Mouse (Mus musculus) hindbrain, embryonic 15.5 days (tissue): ENCODE results near the gene Gm13212. TPM values are rescaled to one million over a fixed set of nuclear protein-coding genes. Genes with fewer than 3 reads are reported as not detected.
"Not testable (repeated sequence)": the region's sequence is repeated elsewhere in the genome, so short reads cannot be mapped to it uniquely, and the experiment has no call there.

Experiments used
- ATAC-seq: fragments of 200-750 bp; cut with Nextera tagmentation; 2 replicates; pipeline ENCODE4 v1.8.0; 2017; ENCODE audit warnings: low read depth, moderate number of reproducible peaks, moderate TSS enrichment; ENCODE audit not compliant: low FRiP score
- H3K27ac ChIP-seq: fragments of 300-500 bp; sonication (generic); replicated peaks from 2 replicates; pipeline ENCODE4 v1.5.1; 2015; ENCODE audit warnings: mild to moderate bottlenecking, inconsistent platforms
- H3K27me3 ChIP-seq: fragments of 300-500 bp; sonication (generic); 2 replicates; pipeline ENCODE4 v1.6.1; 2015; ENCODE audit warnings: control low read depth, inconsistent platforms
- H3K36me3 ChIP-seq: fragments of 300-500 bp; sonication (generic); 2 replicates; pipeline ENCODE4 v1.6.1; 2015; ENCODE audit warnings: control low read depth, inconsistent platforms
- H3K4me1 ChIP-seq: fragments of 300-500 bp; sonication (generic); replicated peaks from 2 replicates; pipeline ENCODE4 v1.6.1; 2015; ENCODE audit warnings: control low read depth, inconsistent platforms
- H3K4me2 ChIP-seq: fragments of 300-500 bp; sonication (generic); 2 replicates; pipeline ENCODE4 v1.6.1; 2015; ENCODE audit warnings: moderate library complexity, mild to moderate bottlenecking, inconsistent platforms
- H3K4me3 ChIP-seq: fragments of 300-500 bp; sonication (generic); 2 replicates; pipeline ENCODE4 v1.5.1; 2015; ENCODE audit warnings: mild to moderate bottlenecking, inconsistent platforms
- H3K9ac ChIP-seq: fragments of 300-500 bp; sonication (generic); 2 replicates; pipeline ENCODE4 v1.6.1; 2015; ENCODE audit warnings: inconsistent platforms
- H3K9me3 ChIP-seq: fragments of 300-500 bp; sonication (generic); 2 replicates; pipeline ENCODE4 v1.6.1; 2016; ENCODE audit warnings: control low read depth, inconsistent platforms
- whole genome bisulfite sequencing: fragments of 180-500 bp; shearing (Covaris S2); methylation state at CpG from one replicate; pipeline ENCODE4 v1.1.7; 2015; 5-methylcytosine and 5-hydroxymethylcytosine counted together
- polyA plus RNA-seq: library from polyadenylated mRNA; unstranded; fragments of >200 nt; fragmentation: Nextera tagmentation; extraction: Ambion mirVana; gene quantifications from 2 replicates; pipeline ENCODE4 v1.2.1, GENCODE M21; 2015

Gene Gm13212
- 0.16 and 0.28 TPM in 2 replicates for polyA plus RNA-seq

DNA sequence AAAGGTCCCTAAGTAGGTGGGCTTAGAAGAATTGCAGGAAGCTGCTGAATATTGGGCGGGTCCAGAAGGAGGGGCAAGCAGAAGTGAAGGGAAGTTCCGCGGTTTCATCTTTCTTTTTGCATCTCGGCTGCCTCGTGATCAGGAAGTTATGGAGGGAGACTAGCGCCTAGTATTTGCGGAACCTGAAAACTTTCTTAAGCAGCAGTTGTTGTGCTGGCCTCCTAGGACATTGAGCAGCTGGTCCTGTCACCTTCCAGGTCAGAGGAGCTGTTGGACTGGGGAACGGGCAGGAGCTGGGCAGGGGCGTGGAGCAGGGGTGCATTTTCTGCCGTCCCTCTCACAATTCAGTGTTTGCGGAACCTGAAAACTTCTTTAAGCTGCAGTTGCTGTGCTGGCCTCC, at the start of gene Gm13212:
Gene Gm13212 (plus strand): TSS at position 89 of the 400 bp plus-strand sequence.
- not testable (repeated sequence) for H3K9ac ChIP-seq, H3K27ac ChIP-seq, H3K4me1 ChIP-seq, H3K27me3 ChIP-seq, H3K4me2 ChIP-seq, H3K9me3 ChIP-seq, H3K36me3 ChIP-seq, H3K4me3 ChIP-seq, ATAC-seq
- 25% methylated on average over 11 of the region's 11 CpGs for WGBS

- H3K9me3 ChIP-seq = peaks cover 24% of the 10 kb centered on the region
- H3K27me3 ChIP-seq, H3K9ac ChIP-seq, H3K4me3 ChIP-seq, H3K36me3 ChIP-seq, H3K4me1 ChIP-seq, H3K4me2 ChIP-seq, ATAC-seq, H3K27ac ChIP-seq: not testable (repeated sequence)
- whole genome bisulfite sequencing = 79% methylated on average over 5 of the region's 5 CpGs
Measured at GRCm38 (mm10) chr4:145543861-145544260, 41.1 kb upstream of the Gm13212 start.

DNA sequence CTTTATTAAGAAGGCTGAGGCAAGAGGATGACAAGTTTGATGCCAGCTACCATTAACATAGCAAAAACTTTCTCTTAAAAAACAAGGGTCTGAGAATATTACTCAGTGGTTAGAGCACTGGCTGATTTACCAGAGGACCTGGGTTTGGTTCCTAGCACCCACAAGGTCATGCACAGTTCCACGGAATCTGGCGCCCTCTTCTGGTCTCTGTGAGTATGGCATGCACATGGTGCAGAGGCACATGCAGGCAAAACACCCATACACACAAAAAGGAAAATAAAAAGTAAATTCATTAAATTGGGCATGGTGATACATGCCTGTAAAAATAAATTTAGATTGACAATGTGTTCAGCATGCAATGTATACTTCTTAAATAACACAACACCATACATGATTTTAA, 39.9 kb upstream of the Gm13212 start:
- H3K9me3 ChIP-seq = peaks cover 20% of the 10 kb centered on the region
- H3K36me3 ChIP-seq, ATAC-seq, H3K4me2 ChIP-seq, H3K4me3 ChIP-seq, H3K9ac ChIP-seq, H3K27ac ChIP-seq, H3K4me1 ChIP-seq, H3K27me3 ChIP-seq: not testable (repeated sequence)
- WGBS = 19% methylated on average over 2 of the region's 2 CpGs

GRCm38 (mm10) chr4:145545734-145546349, 39.1 kb upstream of the Gm13212 start:
- ATAC-seq, H3K4me2 ChIP-seq, H3K9ac ChIP-seq, H3K27ac ChIP-seq, H3K4me1 ChIP-seq, H3K4me3 ChIP-seq, H3K36me3 ChIP-seq, H3K27me3 ChIP-seq: not testable (repeated sequence)
- 76% methylated on average over 6 of the region's 6 CpGs for WGBS
- peaks cover 15% of the 10 kb centered on the region for H3K9me3 ChIP-seq

GRCm38 (mm10) chr4:145546477-145546876, 38.5 kb upstream of the Gm13212 start:
- not testable (repeated sequence) for H3K4me3 ChIP-seq, ATAC-seq
- 98% methylated on average over 3 of the region's 3 CpGs for WGBS

DNA sequence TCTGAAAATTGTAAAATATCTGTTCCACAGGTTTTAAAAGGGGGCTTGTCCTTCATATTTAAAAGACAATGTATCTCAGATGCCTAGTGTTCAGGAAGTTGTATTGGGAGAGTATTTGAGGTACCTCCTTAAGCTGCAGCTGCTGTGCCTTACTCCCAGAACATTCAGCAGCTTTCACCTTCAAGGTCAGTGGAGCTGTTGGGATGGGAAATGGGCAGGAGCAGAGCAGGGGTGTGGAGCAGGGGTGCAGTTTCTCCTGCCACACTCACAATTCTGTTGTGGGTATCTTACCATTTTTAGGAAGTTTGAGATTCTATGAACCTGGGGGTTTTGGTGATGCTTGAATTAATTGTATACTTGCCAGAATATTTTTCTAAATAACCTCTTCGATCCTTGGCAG, 28.3 kb upstream of the Gm13212 start:
- Histone ChIP-seq H3K27me3 (no peaks in the 10 kb centered on the region), H3K4me3 (no peak overlapping the region), H3K4me2 (no peak overlapping the region), H3K4me1 (no peaks in the 10 kb centered on the region), H3K36me3 (no peaks in the 10 kb centered on the region), H3K9ac (no peak overlapping the region), H3K27ac (no peak overlapping the region), H3K9me3 (peaks cover 35% of the 10 kb centered on the region)
- ATAC-seq = no peak
- WGBS = 69% methylated on average over 1 of the region's 1 CpGs

More at GRCm38 (mm10) chr4:145546477-145546876, 38.5 kb upstream of the Gm13212 start:
- peaks cover 12% of the 10 kb centered on the region for H3K9me3 ChIP-seq
- not testable (repeated sequence) for H3K4me1 ChIP-seq, H3K9ac ChIP-seq, H3K27ac ChIP-seq, H3K36me3 ChIP-seq, H3K27me3 ChIP-seq, H3K4me2 ChIP-seq

- peaks cover 43% of the 10 kb centered on the region for H3K9me3 ChIP-seq
Measured at GRCm38 (mm10) chr4:145559505-145560099, 25.4 kb upstream of the Gm13212 start.

DNA sequence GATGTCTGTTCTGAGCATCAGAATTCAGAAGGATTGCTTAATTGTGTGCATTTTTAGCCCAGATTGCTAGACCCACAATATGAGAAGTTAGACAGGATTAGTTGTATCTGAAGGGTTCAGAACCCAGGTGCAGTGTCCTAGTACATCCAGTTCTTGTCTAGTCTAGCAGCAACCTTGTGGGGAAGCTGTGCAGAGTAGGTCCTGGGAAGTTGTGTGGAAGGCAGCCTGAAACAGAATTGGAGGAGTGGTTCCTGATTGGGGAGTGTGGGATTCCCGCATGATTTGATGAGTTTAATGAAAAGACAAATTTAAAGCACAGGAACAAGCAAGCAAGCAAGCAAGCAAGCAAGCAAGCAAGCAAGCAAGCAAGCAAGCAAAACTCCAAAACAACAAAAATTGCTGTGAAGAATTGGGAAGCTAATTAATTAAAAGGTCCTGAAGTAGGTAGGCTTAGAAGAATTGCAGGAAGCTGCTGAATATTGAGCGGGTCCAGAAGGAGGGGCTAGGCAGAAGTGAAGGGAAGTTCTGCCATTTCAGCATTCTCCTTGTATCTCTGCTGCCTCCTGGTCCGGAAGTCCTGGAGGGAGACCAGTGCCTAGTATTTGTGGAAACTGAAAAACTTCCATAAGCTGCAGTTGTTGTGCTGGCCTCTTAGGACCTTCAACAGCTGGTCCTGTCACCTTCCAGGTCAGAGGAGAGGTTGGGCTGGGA, 20.7 kb upstream of the Gm13212 start:
- H3K4me3 ChIP-seq = no peak overlapping the region
- no peaks in the 10 kb centered on the region for H3K4me1 ChIP-seq
- H3K27ac ChIP-seq = no peak overlapping the region
- H3K9me3 ChIP-seq = peaks cover 36% of the 10 kb centered on the region
- ATAC-seq = no peak
- WGBS = 76% methylated on average over 3 of the region's 3 CpGs
- no peaks in the 10 kb centered on the region for H3K36me3 ChIP-seq
- no peak overlapping the region for H3K9ac ChIP-seq
- H3K4me2 ChIP-seq = no peak overlapping the region
- H3K27me3 ChIP-seq = no peaks in the 10 kb centered on the region

More at GRCm38 (mm10) chr4:145559505-145560099, 25.4 kb upstream of the Gm13212 start:
- Histone ChIP-seq H3K4me3 (no peak overlapping the region), H3K27ac (no peak overlapping the region), H3K27me3 (no peaks in the 10 kb centered on the region), H3K36me3 (no peaks in the 10 kb centered on the region), H3K4me2 (no peak overlapping the region), H3K9ac (no peak overlapping the region), H3K4me1 (no peaks in the 10 kb centered on the region)
- ATAC-seq = no peak
- WGBS = 41% methylated on average over 3 of the region's 3 CpGs

DNA sequence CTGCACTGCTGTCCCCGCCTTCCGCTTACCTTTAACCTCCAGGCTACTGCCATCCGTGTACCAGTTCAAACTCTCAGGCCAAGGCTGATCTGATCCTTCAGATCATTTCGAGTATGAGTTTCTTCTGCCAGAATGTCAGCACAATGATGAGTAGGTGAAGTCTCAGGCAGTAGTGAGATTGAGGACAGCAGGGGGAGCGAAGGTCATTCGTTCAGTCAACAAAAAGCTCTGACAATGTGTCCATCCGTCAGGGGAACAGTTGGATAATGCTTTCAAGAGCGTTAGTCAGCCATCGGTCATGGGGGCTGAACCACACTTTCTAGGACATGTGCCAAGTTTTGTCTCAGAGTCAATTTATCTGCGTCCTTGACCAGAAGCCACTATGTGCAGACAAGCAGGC, 14.5 kb upstream of the Gm13212 start:
- H3K4me2 ChIP-seq, H3K4me1 ChIP-seq, H3K27me3 ChIP-seq, H3K9ac ChIP-seq, H3K36me3 ChIP-seq, ATAC-seq, H3K27ac ChIP-seq, H3K4me3 ChIP-seq, H3K9me3 ChIP-seq: not testable (repeated sequence)
- 88% methylated on average over 7 of the region's 10 CpGs for WGBS

GRCm38 (mm10) chr4:145576623-145577022, 8.3 kb upstream of the Gm13212 start:
- 88% methylated on average over 8 of the region's 8 CpGs for WGBS
- H3K27ac ChIP-seq, H3K27me3 ChIP-seq, H3K9ac ChIP-seq, H3K9me3 ChIP-seq, H3K4me3 ChIP-seq, H3K4me1 ChIP-seq, ATAC-seq, H3K4me2 ChIP-seq, H3K36me3 ChIP-seq: not testable (repeated sequence)

GRCm38 (mm10) chr4:145580333-145580732, 4.6 kb upstream of the Gm13212 start:
- H3K9me3 ChIP-seq = peaks cover 12% of the 10 kb centered on the region
- not testable (repeated sequence) for H3K27me3 ChIP-seq, H3K27ac ChIP-seq, H3K36me3 ChIP-seq, H3K9ac ChIP-seq, ATAC-seq, H3K4me1 ChIP-seq, H3K4me3 ChIP-seq, H3K4me2 ChIP-seq
- 95% methylated on average over 1 of the region's 1 CpGs for WGBS

DNA sequence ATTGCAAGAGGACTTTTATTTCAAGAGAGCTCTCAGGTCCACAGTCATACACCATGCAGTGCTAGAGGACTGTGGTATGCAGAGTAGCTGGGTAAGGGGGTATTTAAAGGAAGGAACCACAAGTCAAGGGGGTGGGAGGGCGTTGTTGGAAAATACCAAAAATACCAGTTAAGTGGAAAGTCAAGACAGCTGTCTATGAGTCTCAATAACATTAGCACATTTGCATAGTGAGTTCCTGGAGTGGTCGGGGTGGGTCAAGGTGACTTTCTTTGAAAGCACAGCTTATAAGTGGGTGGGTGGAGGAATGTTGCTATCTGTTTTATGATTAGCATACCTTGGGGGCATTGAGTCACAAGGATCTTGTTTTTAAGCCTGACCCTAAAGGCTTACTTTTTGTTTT, 1.1 kb downstream of the Gm13212 start:
- H3K27ac ChIP-seq, H3K4me3 ChIP-seq, H3K9ac ChIP-seq, H3K9me3 ChIP-seq, H3K36me3 ChIP-seq, H3K4me1 ChIP-seq, H3K27me3 ChIP-seq, ATAC-seq, H3K4me2 ChIP-seq: not testable (repeated sequence)
- WGBS = 76% methylated on average over 2 of the region's 2 CpGs
